Mouse (Mus musculus): ENCODE measurements around the gene Dclre1c.

DNA sequence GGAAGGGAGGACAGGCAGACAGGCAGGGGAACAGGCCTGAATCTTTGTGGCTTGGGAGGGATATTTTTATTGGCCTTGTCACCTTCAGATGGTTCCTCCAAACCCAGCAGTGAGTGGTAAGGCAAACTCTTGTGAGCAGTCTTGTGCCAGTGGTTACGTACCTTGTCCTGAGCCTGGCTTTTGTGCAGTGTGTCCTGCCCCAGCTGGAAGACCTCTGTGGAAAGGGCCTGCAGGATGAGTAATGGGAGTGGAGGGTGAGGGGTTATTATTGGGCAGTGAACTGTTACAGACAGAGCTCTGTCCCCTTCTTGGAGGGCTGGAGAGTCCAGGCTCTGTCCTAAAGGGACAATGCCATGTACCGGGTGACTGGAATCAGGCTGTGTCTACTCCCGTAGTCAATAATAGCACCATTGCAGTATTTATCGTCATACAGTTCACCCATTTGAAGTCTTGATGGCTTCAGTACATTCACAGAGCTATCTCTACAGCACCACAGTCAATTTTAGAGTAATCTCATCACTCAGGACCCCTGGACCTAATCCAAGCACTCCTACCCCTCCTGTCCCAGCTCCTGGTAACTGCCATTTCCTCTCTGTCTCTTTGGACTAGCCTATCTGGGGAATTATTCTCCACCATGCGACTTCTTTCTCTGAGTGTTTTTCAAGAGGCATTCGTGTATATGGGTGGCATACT, 11.6 kb downstream of the Dclre1c start:
- TF ChIP-seq CTCF (IDR thresholded peaks at IDR 0.05; ENCODE audit: insufficient read depth, low read depth, low read length) (no peak), POLR2A (IDR thresholded peaks at IDR 0.05; ENCODE audit: insufficient read depth, low read depth, low read length) (no peak)
